Mouse (Mus musculus) spleen, postnatal 10 days (tissue): ENCODE measurements around the gene Ttc9c.

Source experiments
- DNase-seq, 2 experiments: peaks; one replicate each; pipeline ENCODE4 v3.0.0; 2021 to 2022; ENCODE audit warnings: low spot score in 2 of 2

Gene Ttc9c

GRCm38 (mm10) chr19:8774951-8775421 is 44.1 kb downstream of the Ttc9c start:
- peak; percentile 51 to 60 for DNase-seq

- peak; percentile 99 for DNase-seq
These were observed 44.9 kb downstream of the Ttc9c start, which contains the start of gene Tmem179b for GRCm38 (mm10) chr19:8774086-8774835. Gene Tmem179b, minus strand, starts transcription at chr19:8774467.

GRCm38 (mm10) chr19:8773409-8773808 is 45.7 kb downstream of the Ttc9c start:
- DNase-seq = peak in 1 of 2 experiments; percentile 16

GRCm38 (mm10) chr19:8772996-8773395 is 46.1 kb downstream of the Ttc9c start:
- peak in 1 of 2 experiments; percentile 26 for DNase-seq

- DNase-seq = peak; percentile 64 to 87
These were observed 48.4 kb downstream of the Ttc9c start, which contains the start of gene Tmem223 for GRCm38 (mm10) chr19:8770567-8771270. Gene Tmem223, plus strand, starts transcription at chr19:8770996.

- DNase-seq = no peak
These were observed 53.6 kb downstream of the Ttc9c start for GRCm38 (mm10) chr19:8765562-8765961.

GRCm38 (mm10) chr19:8763276-8763675 is 55.9 kb downstream of the Ttc9c start:
- no peak for DNase-seq

GRCm38 (mm10) chr19:8760757-8761156 is 58.4 kb downstream of the Ttc9c start:
- peak in 1 of 2 experiments; percentile 50 for DNase-seq
